Mouse (Mus musculus): Measurements from ENCODE around the gene Rfx7.

- no peak for TF ChIP-seq CTCF (conservative IDR thresholded peaks at IDR 0.05; ENCODE audit: low read length)
- TF ChIP-seq NANOG (IDR thresholded peaks at IDR 0.05; ENCODE audit: borderline replicate concordance, low read length), result no peak
Observed at GRCm38 (mm10) chr9:72613884-72614283, 81.8 kb downstream of the Rfx7 start.

Measured in E14TG2a.4 (cell line).